ENCODE assay signal across 21 mouse cellular contexts in the genomic region with DNA sequence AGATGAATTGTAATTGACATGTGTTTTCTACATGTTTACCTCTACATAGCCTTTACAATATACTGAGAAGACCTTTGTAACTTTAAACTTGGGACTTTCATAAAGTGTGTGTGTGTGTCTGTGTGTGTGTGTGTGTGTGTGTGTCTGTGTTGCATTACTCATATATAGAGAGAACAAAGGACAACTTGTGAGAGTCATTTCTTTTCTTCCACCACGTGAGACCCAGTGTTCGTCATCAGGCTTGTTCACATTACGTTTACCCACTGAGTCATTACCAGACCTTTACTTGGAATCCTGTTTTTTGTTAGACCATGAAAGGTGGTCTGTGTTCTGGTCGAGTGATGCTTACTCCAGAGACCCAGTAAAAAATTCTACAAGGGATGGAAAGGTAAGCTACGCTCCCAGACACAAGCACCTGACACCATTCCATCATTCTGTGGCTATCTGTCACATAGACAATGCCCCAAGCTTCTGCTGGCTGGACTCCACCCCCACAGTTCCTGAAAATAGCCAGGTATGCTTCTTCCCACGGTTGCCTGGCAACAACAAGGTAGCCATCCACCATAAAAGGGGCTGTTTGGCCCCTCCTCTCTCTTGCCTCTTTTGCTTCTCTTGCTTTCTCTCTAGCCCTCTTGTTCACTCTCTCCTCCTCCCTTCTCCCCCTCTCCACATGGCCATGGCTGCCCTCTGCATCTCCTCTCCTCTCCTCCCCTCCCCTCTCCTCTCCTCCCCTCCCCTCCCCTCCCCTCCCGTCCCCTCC.
A peak's percentile ranks its signal among the peaks of the same experiment; 100 is the strongest.
DNase-seq lines count a peak whose midpoint lies in the region; ATAC-seq and TF ChIP-seq lines count a peak whose summit lies in the region.
"Had no signal": no experiment of that assay in that cellular context is flagged by ENCODE, and none has a peak within 500 bp of the region (broad histone marks: within the 10 kb centered on the region; RNA-seq: fewer than 3 reads in every experiment).

No protein-coding gene starts in this region.

- H3K27ac ChIP-seq in midbrain, embryonic 11.5 days (ENCODE audit: low read depth, low read length): no peak overlapping the region
- no peak overlapping the region for H3K27ac ChIP-seq in midbrain, embryonic 10.5 days (replicated peaks)
- no peak overlapping the region for H3K27ac ChIP-seq in ES-E14 (ENCODE audit: insufficient read depth, low read depth, low read length, poor library complexity, severe bottlenecking)
- H3K27ac ChIP-seq: forebrain, embryonic 10.5 days; kidney, embryonic 15.5 days; limb, embryonic 15.5 days; liver, embryonic 14.5 days; neural tube, embryonic 15.5 days; stomach, postnatal 0 days had no signal

- H3K36me3 ChIP-seq in midbrain, embryonic 11.5 days (ENCODE audit: control insufficient read depth, insufficient read depth, low read length): no peaks in the 10 kb centered on the region
- no peaks in the 10 kb centered on the region for H3K36me3 ChIP-seq in midbrain, embryonic 10.5 days
- no peaks in the 10 kb centered on the region for H3K36me3 ChIP-seq in ES-E14 (ENCODE audit: control insufficient read depth, insufficient read depth, low read length, poor library complexity, severe bottlenecking)
- H3K36me3 ChIP-seq: forebrain, embryonic 10.5 days; kidney, embryonic 15.5 days; limb, embryonic 15.5 days; neural tube, embryonic 15.5 days had no signal

- H3K9ac ChIP-seq in midbrain, embryonic 11.5 days (ENCODE audit: low read length): no peak overlapping the region
- H3K9ac ChIP-seq in ES-E14 (ENCODE audit: insufficient read depth, low read depth, low read length, poor library complexity, severe bottlenecking): no peak overlapping the region
- H3K9ac ChIP-seq: kidney, embryonic 15.5 days; limb, embryonic 15.5 days; liver, embryonic 14.5 days; lung, embryonic 14.5 days; neural tube, embryonic 15.5 days had no signal

- in situ Hi-C loops in ES-E14 (cut with MboI; ENCODE audit: low sequenced_read_pairs in 2 of 2, unreplicated experiment in 2 of 2): no loop called here

- H3K9me3 ChIP-seq in midbrain, embryonic 11.5 days (ENCODE audit: control insufficient read depth, low read length): no peaks in the 10 kb centered on the region
- H3K9me3 ChIP-seq in midbrain, embryonic 10.5 days (replicated peaks): no peaks in the 10 kb centered on the region
- no peaks in the 10 kb centered on the region for H3K9me3 ChIP-seq in ES-E14 (ENCODE audit: control insufficient read depth, insufficient read depth, low read depth, low read length)
- H3K9me3 ChIP-seq: forebrain, embryonic 10.5 days; kidney, embryonic 15.5 days; limb, embryonic 15.5 days; neural tube, embryonic 15.5 days had no signal

- H3K4me3 ChIP-seq in midbrain, embryonic 11.5 days (ENCODE audit: low read depth, low read length): no peak overlapping the region
- H3K4me3 ChIP-seq in midbrain, embryonic 10.5 days: no peak overlapping the region
- H3K4me3 ChIP-seq in ES-E14 (ENCODE audit: insufficient read depth in 1 of 2, low read depth in 1 of 2, low read length in 2 of 2, poor library complexity in 1 of 2, severe bottlenecking in 1 of 2): no peak overlapping the region
- H3K4me3 ChIP-seq: forebrain, embryonic 10.5 days; kidney, embryonic 15.5 days; limb, embryonic 15.5 days; neural tube, embryonic 15.5 days had no signal

- peak; percentile 34; the same call in 1 of the 2 replicates for ATAC-seq in midbrain, embryonic 11.5 days (ENCODE audit: low FRiP score)
- ATAC-seq: intestine, postnatal 0 days had no signal

- peak; percentile 3 for DNase-seq in embryo, embryonic 11 days
- DNase-seq in embryo, embryonic 10 days (ENCODE audit: low spot score): no peak
- DNase-seq in midbrain, embryonic 11.5 days (ENCODE audit: low spot score, missing footprints): no peak
- DNase-seq in midbrain, embryonic 10.5 days (ENCODE audit: low spot score): no peak
- peak; percentile 11 for DNase-seq in ES-E14 (ENCODE audit: low read depth, low spot score)
- DNase-seq in telencephalon, adult 2 months (ENCODE audit: low read depth, low spot score): peak; percentile 8
- DNase-seq in kidney, postnatal 4 days: no peak
- DNase-seq: adrenal gland, postnatal 14 days; cerebellum, postnatal 25 days; gastrocnemius, postnatal 36 days; kidney, postnatal 36 days; layer of hippocampus, adult 9-11 months; right cerebral cortex, adult 18-20 months had no signal

- no peak overlapping the region for H3K4me2 ChIP-seq in midbrain, embryonic 11.5 days
- H3K4me2 ChIP-seq: kidney, embryonic 15.5 days; limb, embryonic 15.5 days; lung, embryonic 14.5 days; neural tube, embryonic 15.5 days had no signal

- no peaks in the 10 kb centered on the region for H3K4me1 ChIP-seq in midbrain, embryonic 11.5 days (ENCODE audit: control insufficient read depth, insufficient read depth, low read length)
- H3K4me1 ChIP-seq in midbrain, embryonic 10.5 days: no peaks in the 10 kb centered on the region
- no peaks in the 10 kb centered on the region for H3K4me1 ChIP-seq in ES-E14 (ENCODE audit: control insufficient read depth in 2 of 2, insufficient read depth in 2 of 2, low read length in 2 of 2, poor library complexity in 1 of 2)
- H3K4me1 ChIP-seq: forebrain, embryonic 10.5 days; kidney, embryonic 15.5 days; neural tube, embryonic 15.5 days had no signal

- no peaks in the 10 kb centered on the region for H3K27me3 ChIP-seq in midbrain, embryonic 11.5 days (ENCODE audit: control insufficient read depth, insufficient read depth, low read length)
- no peaks in the 10 kb centered on the region for H3K27me3 ChIP-seq in midbrain, embryonic 10.5 days (ENCODE audit: low read depth, poor library complexity, severe bottlenecking)
- H3K27me3 ChIP-seq: kidney, embryonic 15.5 days; limb, embryonic 15.5 days; neural tube, embryonic 15.5 days had no signal

- WGBS in midbrain, embryonic 11.5 days: 77% methylated on average over 6 of the region's 7 CpGs
- WGBS in midbrain, embryonic 10.5 days: 70% methylated on average over 6 of the region's 7 CpGs

TF ChIP-seq in ES-E14, 5 proteins besides CTCF, POLR2A, EP300 and RAD21:
- TF ChIP-seq CHD2 (IDR thresholded peaks at IDR 0.05; ENCODE audit: low read depth, low read length) (no peak), ZC3H11A (IDR thresholded peaks at IDR 0.05; ENCODE audit: borderline replicate concordance, low read depth, low read length) (no peak), ZNF384 (IDR thresholded peaks at IDR 0.05; ENCODE audit: low read depth, low read length) (no peak), MAFK (IDR thresholded peaks at IDR 0.05; ENCODE audit: insufficient read depth, low read depth, low read length) (no peak), HCFC1 (IDR thresholded peaks at IDR 0.05; ENCODE audit: borderline replicate concordance, insufficient read depth, low read length) (no peak)

Comparison
In these comparisons a context has a peak if more than half of its experiments do, and no peak if none do; other contexts are left out.
1. DNase-seq: peak in embryo, embryonic 11 days (single experiment), ES-E14 (single experiment) and telencephalon, adult 2 months (single experiment); none in embryo, embryonic 10 days (single experiment), midbrain, embryonic 11.5 days (single experiment), midbrain, embryonic 10.5 days (single experiment) and kidney, postnatal 4 days (0 of 2).